Mouse (Mus musculus) heart, embryonic 14.5 days (tissue): ENCODE results near the gene Plcg1. TPM values are rescaled to one million over a fixed set of nuclear protein-coding genes. Genes with fewer than 3 reads are reported as not detected.

Source experiments
- ATAC-seq: fragments of 200-750 bp; cut with Nextera tagmentation; 2 replicates; pipeline ENCODE4 v1.8.0; 2017; ENCODE audit warnings: low read depth, moderate TSS enrichment; ENCODE audit not compliant: insufficient number of reproducible peaks, insufficient read depth, low FRiP score
- H3K27ac ChIP-seq, 2 experiments: fragments of 200-500 bp in 1 of 2; fragments of 300-500 bp in 1 of 2; sonication (generic) in 1 of 2; replicated peaks in 1 of 2; 2 replicates each; pipeline ENCODE4 v1.5.1; 2012 to 2014; ENCODE audit warnings: low read depth in 2 of 2, low read length in 2 of 2, control low read depth in 1 of 2, mild to moderate bottlenecking in 1 of 2, mixed read lengths in 1 of 2; ENCODE audit not compliant: control insufficient read depth in 1 of 2, insufficient read depth in 1 of 2
- H3K27me3 ChIP-seq: fragments of 300-500 bp; sonication (generic); 2 replicates; pipeline ENCODE4 v1.6.1; 2014; ENCODE audit warnings: mild to moderate bottlenecking, low read length, control low read depth; ENCODE audit not compliant: control insufficient read depth, insufficient read depth
- H3K36me3 ChIP-seq: fragments of 300-500 bp; sonication (generic); 2 replicates; pipeline ENCODE4 v1.6.1; 2014; ENCODE audit warnings: mild to moderate bottlenecking, control low read depth, low read length, mixed read lengths; ENCODE audit not compliant: control insufficient read depth, insufficient read depth
- H3K4me1 ChIP-seq, 2 experiments: fragments of 200-500 bp in 1 of 2; fragments of 300-500 bp in 1 of 2; sonication (generic) in 1 of 2; 2 replicates each; pipeline ENCODE4 v1.6.1; 2012 to 2014; ENCODE audit warnings: low read length in 2 of 2, control low read depth in 1 of 2, mixed read lengths in 1 of 2; ENCODE audit not compliant: control insufficient read depth in 2 of 2, insufficient read depth in 2 of 2
- H3K4me2 ChIP-seq: fragments of 300-500 bp; sonication (generic); 2 replicates; pipeline ENCODE4 v1.6.1; 2014; ENCODE audit warnings: mild to moderate bottlenecking, low read length
- H3K4me3 ChIP-seq, 2 experiments: fragments of 200-500 bp in 1 of 2; fragments of 300-500 bp in 1 of 2; sonication (generic) in 1 of 2; 2 replicates each; pipeline ENCODE4 v1.5.1; 2012 to 2014; ENCODE audit warnings: low read length in 2 of 2, mild to moderate bottlenecking in 2 of 2, control low read depth in 1 of 2, low read depth in 1 of 2, moderate library complexity in 1 of 2; ENCODE audit not compliant: control insufficient read depth in 1 of 2, insufficient read depth in 1 of 2
- H3K9ac ChIP-seq: fragments of 300-500 bp; sonication (generic); 2 replicates; pipeline ENCODE4 v1.6.1; 2014; ENCODE audit warnings: mild to moderate bottlenecking, low read length
- H3K9me3 ChIP-seq: fragments of 300-500 bp; sonication (generic); 2 replicates; pipeline ENCODE4 v1.6.1; 2016; ENCODE audit warnings: low read length, control low read depth; ENCODE audit not compliant: control insufficient read depth
- WGBS: fragments of 180-500 bp; shearing (Covaris S2); extraction: QIAGEN DNeasy Blood & Tissue Kit; methylation state at CpG from one replicate; pipeline ENCODE4 v1.1.7; 2014; 5-methylcytosine and 5-hydroxymethylcytosine counted together
- polyA plus RNA-seq: library from polyadenylated mRNA; unstranded; fragments of >200 nt; fragmentation: Nextera tagmentation; extraction: Ambion mirVana; gene quantifications from 2 replicates; pipeline ENCODE4 v1.2.1, GENCODE M21; 2014

The Plcg1 gene
- polyA plus RNA-seq, 1 experiment from 2014 or later = 33.7 TPM

GRCm38 (mm10) chr2:160736466-160736865, 5.4 kb downstream of the Plcg1 start:
- Histone ChIP-seq H3K4me3 (no peak overlapping the region), H3K27me3 (no peaks in the 10 kb centered on the region), H3K36me3 (peaks cover 21% of the 10 kb centered on the region), H3K9me3 (no peaks in the 10 kb centered on the region), H3K4me1 (peaks cover 50 to 80% of the 10 kb centered on the region in 2 experiments), H3K4me2 (no peak overlapping the region), H3K9ac (no peak overlapping the region), H3K27ac (no peak overlapping the region; a peak in 1 of 4 replicates)
- 89% methylated on average over 3 of the region's 3 CpGs for WGBS
- no peak for ATAC-seq

- WGBS = 53% methylated on average over 5 of the region's 5 CpGs
- no peaks in the 10 kb centered on the region for H3K27me3 ChIP-seq
- peaks cover 51 to 87% of the 10 kb centered on the region in 2 experiments for H3K4me1 ChIP-seq
- H3K9ac ChIP-seq = no peak overlapping the region
- H3K9me3 ChIP-seq = no peaks in the 10 kb centered on the region
- no peak overlapping the region for H3K4me3 ChIP-seq
- 0 out of 4 replicates have a peak overlapping the region, but pooled peaks of 1 of the 2 experiments have one; percentile 11 for H3K27ac ChIP-seq
- no peak overlapping the region for H3K4me2 ChIP-seq
- H3K36me3 ChIP-seq = peaks cover 23% of the 10 kb centered on the region
- ATAC-seq = no peak
Measured at GRCm38 (mm10) chr2:160738354-160738753, 7.3 kb downstream of the Plcg1 start.

GRCm38 (mm10) chr2:160739647-160740356, 8.7 kb downstream of the Plcg1 start:
- H3K4me2 ChIP-seq = no peak overlapping the region
- 43% methylated on average over 2 of the region's 2 CpGs for WGBS
- H3K4me3 ChIP-seq = no peak overlapping the region
- no peaks in the 10 kb centered on the region for H3K9me3 ChIP-seq
- no peaks in the 10 kb centered on the region for H3K27me3 ChIP-seq
- H3K27ac ChIP-seq = peak overlapping the region; percentile 57 to 77
- peaks cover 23% of the 10 kb centered on the region for H3K36me3 ChIP-seq
- no peak for ATAC-seq
- H3K4me1 ChIP-seq = peaks cover 53 to 87% of the 10 kb centered on the region in 2 experiments
- peak overlapping the region; percentile 23; the same call in 1 of the 2 replicates for H3K9ac ChIP-seq

GRCm38 (mm10) chr2:160740521-160741156, 9.5 kb downstream of the Plcg1 start:
- WGBS = 77% methylated on average over 11 of the region's 11 CpGs
- H3K4me1 ChIP-seq = peaks cover 52 to 88% of the 10 kb centered on the region in 2 experiments
- peaks cover 15% of the 10 kb centered on the region for H3K36me3 ChIP-seq
- no peak overlapping the region for H3K9ac ChIP-seq
- no peak overlapping the region for H3K4me3 ChIP-seq
- no peak for ATAC-seq
- H3K27me3 ChIP-seq = no peaks in the 10 kb centered on the region
- peak overlapping the region; percentile 34 to 77; a peak in 3 of 4 replicates for H3K27ac ChIP-seq
- H3K9me3 ChIP-seq = no peaks in the 10 kb centered on the region
- no peak overlapping the region for H3K4me2 ChIP-seq

- H3K9me3 ChIP-seq = no peaks in the 10 kb centered on the region
- H3K4me2 ChIP-seq = no peak overlapping the region
- H3K27me3 ChIP-seq = no peaks in the 10 kb centered on the region
- no peak for ATAC-seq
- no peak overlapping the region for H3K9ac ChIP-seq
- 56% methylated on average over 3 of the region's 3 CpGs for WGBS
- peaks cover 15% of the 10 kb centered on the region; the same call in 1 of the 2 replicates for H3K36me3 ChIP-seq
- H3K4me3 ChIP-seq = no peak overlapping the region
- H3K27ac ChIP-seq = peak overlapping the region; percentile 34 to 71
- peaks cover 55 to 86% of the 10 kb centered on the region in 2 experiments for H3K4me1 ChIP-seq
Measured at GRCm38 (mm10) chr2:160741580-160741979, 10.5 kb downstream of the Plcg1 start.

GRCm38 (mm10) chr2:160742161-160742609, 11.1 kb downstream of the Plcg1 start:
- Histone ChIP-seq H3K27me3 (no peaks in the 10 kb centered on the region), H3K9me3 (no peaks in the 10 kb centered on the region), H3K36me3 (peaks cover 16% of the 10 kb centered on the region), H3K9ac (0 out of 2 replicates have a peak overlapping the region, but pooled peaks have one; percentile 17), H3K4me2 (0 out of 2 replicates have a peak overlapping the region, but pooled peaks have one; percentile 23), H3K4me3 (no peak overlapping the region), H3K4me1 (peaks cover 59 to 86% of the 10 kb centered on the region in 2 experiments), H3K27ac (peak overlapping the region; percentile 39 to 71)
- ATAC-seq = no peak
- 45% methylated on average over 1 of the region's 1 CpGs for WGBS

- H3K9ac ChIP-seq = 0 out of 2 replicates have a peak overlapping the region, but pooled peaks have one; percentile 31
- no peaks in the 10 kb centered on the region for H3K27me3 ChIP-seq
- H3K4me3 ChIP-seq = no peak overlapping the region
- 85% methylated on average over 7 of the region's 7 CpGs for WGBS
- H3K9me3 ChIP-seq = no peaks in the 10 kb centered on the region
- no peak overlapping the region for H3K4me2 ChIP-seq
- peaks cover 30% of the 10 kb centered on the region for H3K36me3 ChIP-seq
- no peak for ATAC-seq
- peaks cover 50 to 68% of the 10 kb centered on the region in 2 experiments for H3K4me1 ChIP-seq
- H3K27ac ChIP-seq = peak overlapping the region in 1 of 2 experiments; percentile 71; a peak in 2 of 4 replicates
Measured at GRCm38 (mm10) chr2:160744040-160744822, 13.1 kb downstream of the Plcg1 start.
